Mouse (Mus musculus): ENCODE data around the gene Vmn1r237. TPM values are rescaled to one million over a fixed set of nuclear protein-coding genes. Genes with fewer than 3 reads are reported as not detected.

Gene Vmn1r237
- not detected in 2 replicates for polyA plus RNA-seq (2015; fragmentation: Nextera tagmentation; extraction: Ambion mirVana)

GRCm38 (mm10) chr17:21311565-21311964 is at the start of gene Vmn1r237:
Gene Vmn1r237, plus strand, starts transcription at chr17:21311865.
- no peak for DNase-seq
- no peak for ATAC-seq
- H3K9ac ChIP-seq (replicated peaks): no peak within 1 kb of the TSS
- no peak for TF ChIP-seq CTCF (IDR thresholded peaks at IDR 0.05; ENCODE audit: low read depth)
- H3K4me3 ChIP-seq (ENCODE audit: low read depth, low read length): no peak within 1 kb of the TSS
- no peak within 1 kb of the TSS for H3K27ac ChIP-seq (ENCODE audit: low read depth)
- H3K36me3 ChIP-seq (replicated peaks; ENCODE audit: insufficient read depth, low read length): no peaks in the 10 kb centered on the region
- no peaks in the 10 kb centered on the region for H3K4me1 ChIP-seq (ENCODE audit: insufficient read depth)
- no peaks in the 10 kb centered on the region for H3K27me3 ChIP-seq (ENCODE audit: insufficient read depth, low read length)
- H3K4me2 ChIP-seq (ENCODE audit: low read depth, low read length): no peak within 1 kb of the TSS
- no peaks in the 10 kb centered on the region for H3K9me3 ChIP-seq (ENCODE audit: low read length)

DNA sequence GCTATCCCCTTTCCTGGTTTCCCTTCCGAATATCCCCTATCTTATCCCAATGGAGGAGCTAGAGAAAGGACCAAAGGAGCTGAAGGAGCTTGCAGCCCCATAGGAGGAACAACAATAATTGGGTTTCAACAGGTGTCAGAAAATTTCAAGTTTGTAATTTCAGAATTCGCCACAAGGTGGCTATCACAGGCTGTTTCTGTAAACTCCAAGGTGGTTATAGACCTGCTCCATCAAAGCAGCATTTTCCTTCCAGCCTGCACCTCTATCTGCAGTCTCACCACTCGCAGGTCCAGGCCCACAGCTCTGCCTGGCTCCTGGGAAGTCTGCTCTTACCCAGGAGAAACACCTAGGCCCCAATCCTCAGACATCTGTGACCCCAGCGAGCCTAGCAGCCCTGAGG is 39.6 kb upstream of the Vmn1r237 start:
- Histone ChIP-seq H3K4me3 (ENCODE audit: low read depth, low read length) (no peak overlapping the region), H3K27ac (ENCODE audit: low read depth) (no peak overlapping the region), H3K9me3 (ENCODE audit: low read length) (no peaks in the 10 kb centered on the region), H3K4me2 (ENCODE audit: low read depth, low read length) (no peak overlapping the region), H3K27me3 (ENCODE audit: insufficient read depth, low read length) (no peaks in the 10 kb centered on the region), H3K9ac (replicated peaks) (no peak overlapping the region), H3K36me3 (replicated peaks; ENCODE audit: insufficient read depth, low read length) (no peaks in the 10 kb centered on the region), H3K4me1 (ENCODE audit: insufficient read depth) (no peaks in the 10 kb centered on the region)
- TF ChIP-seq CTCF (IDR thresholded peaks at IDR 0.05; ENCODE audit: low read depth) (peak; percentile 63), EP300 (IDR thresholded peaks at IDR 0.05; ENCODE audit: low read depth) (no peak)
- 15% methylated on average over 4 of the region's 4 CpGs for WGBS (ENCODE audit: insufficient replicate concordance)
- DNase-seq (no peak), ATAC-seq (peak; percentile 31; the same call in 1 of the 2 replicates)

DNA sequence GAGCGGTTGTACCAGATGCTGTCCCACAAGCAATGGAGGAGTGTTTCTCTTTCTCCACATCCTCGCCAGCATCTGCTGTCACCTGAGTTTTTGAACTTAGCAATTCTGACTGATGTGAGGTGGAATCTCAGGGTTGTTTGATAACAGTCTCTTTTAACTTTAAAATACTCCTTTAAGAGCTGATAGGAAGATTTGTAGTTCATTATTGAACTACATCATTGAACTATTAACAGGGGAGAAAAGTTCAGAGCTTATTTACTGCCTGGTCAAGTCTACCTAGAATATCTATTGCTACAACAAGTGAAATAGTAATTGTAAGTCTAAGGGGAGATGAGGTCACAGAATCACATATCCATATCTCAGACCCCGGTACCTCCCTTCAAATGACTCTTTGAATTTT is 29.0 kb upstream of the Vmn1r237 start, which contains the start of gene Vmn1r236:
Gene Vmn1r236, plus strand, starts transcription at position 301 of the 400 bp plus-strand sequence.
- Histone ChIP-seq H3K4me1 (ENCODE audit: insufficient read depth) (no peaks in the 10 kb centered on the region), H3K9me3 (ENCODE audit: low read length) (no peaks in the 10 kb centered on the region), H3K4me2 (ENCODE audit: low read depth, low read length) (no peak within 1 kb of the TSS), H3K27ac (ENCODE audit: low read depth) (no peak within 1 kb of the TSS), H3K36me3 (replicated peaks; ENCODE audit: insufficient read depth, low read length) (no peaks in the 10 kb centered on the region), H3K4me3 (ENCODE audit: low read depth, low read length) (no peak within 1 kb of the TSS), H3K9ac (replicated peaks) (no peak within 1 kb of the TSS), H3K27me3 (ENCODE audit: insufficient read depth, low read length) (no peaks in the 10 kb centered on the region)
- no peak for TF ChIP-seq EP300 (IDR thresholded peaks at IDR 0.05; ENCODE audit: low read depth)
- no peak for ATAC-seq
- WGBS (ENCODE audit: insufficient replicate concordance): 66% methylated on average over 3 of the region's 3 CpGs
- DNase-seq: no peak

GRCm38 (mm10) chr17:21284395-21284794 is 27.3 kb upstream of the Vmn1r237 start:
- Histone ChIP-seq H3K36me3 (replicated peaks; ENCODE audit: insufficient read depth, low read length) (no peaks in the 10 kb centered on the region), H3K4me2 (ENCODE audit: low read depth, low read length) (no peak overlapping the region), H3K27ac (ENCODE audit: low read depth) (no peak overlapping the region), H3K4me1 (ENCODE audit: insufficient read depth) (no peaks in the 10 kb centered on the region), H3K9me3 (ENCODE audit: low read length) (no peaks in the 10 kb centered on the region), H3K27me3 (ENCODE audit: insufficient read depth, low read length) (no peaks in the 10 kb centered on the region), H3K9ac (replicated peaks) (no peak overlapping the region), H3K4me3 (ENCODE audit: low read depth, low read length) (no peak overlapping the region)
- DNase-seq (no peak), ATAC-seq (no peak)
- TF ChIP-seq EP300 (IDR thresholded peaks at IDR 0.05; ENCODE audit: low read depth) (no peak), CTCF (IDR thresholded peaks at IDR 0.05; ENCODE audit: low read depth) (no peak)

GRCm38 (mm10) chr17:21289695-21290094 is 22.0 kb upstream of the Vmn1r237 start:
- DNase-seq (no peak), ATAC-seq (no peak)
- TF ChIP-seq EP300 (IDR thresholded peaks at IDR 0.05; ENCODE audit: low read depth) (no peak), CTCF (IDR thresholded peaks at IDR 0.05; ENCODE audit: low read depth) (no peak)
- Histone ChIP-seq H3K4me1 (ENCODE audit: insufficient read depth) (no peaks in the 10 kb centered on the region), H3K27ac (ENCODE audit: low read depth) (no peak overlapping the region), H3K9ac (replicated peaks) (no peak overlapping the region), H3K4me2 (ENCODE audit: low read depth, low read length) (no peak overlapping the region), H3K36me3 (replicated peaks; ENCODE audit: insufficient read depth, low read length) (no peaks in the 10 kb centered on the region), H3K4me3 (ENCODE audit: low read depth, low read length) (no peak overlapping the region), H3K27me3 (ENCODE audit: insufficient read depth, low read length) (no peaks in the 10 kb centered on the region), H3K9me3 (ENCODE audit: low read length) (no peaks in the 10 kb centered on the region)

Small RNA genes lying within 50 kb of the gene (microRNA-seq; reads per million reads assigned to microRNA genes)
- gene Gm26384: not detected

Other genes with a start within 250 kb of the Vmn1r237 start
- not detected in 2 replicates for gene Vmn1r234, start 85.8 kb upstream of the Vmn1r237 start, polyA plus RNA-seq (2015; fragmentation: Nextera tagmentation; extraction: Ambion mirVana)
- gene Vmn1r235, start 55.5 kb upstream of the Vmn1r237 start, polyA plus RNA-seq (2015; fragmentation: Nextera tagmentation; extraction: Ambion mirVana): not detected in 2 replicates
- gene Vmn1r236, start 28.9 kb upstream of the Vmn1r237 start, polyA plus RNA-seq (2015; fragmentation: Nextera tagmentation; extraction: Ambion mirVana): not detected in 2 replicates
- gene Zfp677, start 71.9 kb downstream of the Vmn1r237 start, polyA plus RNA-seq (2015; fragmentation: Nextera tagmentation; extraction: Ambion mirVana): 0.40 and 0.55 TPM in 2 replicates
- 1.7 and 1.9 TPM in 2 replicates for gene Zfp54, start 111.4 kb downstream of the Vmn1r237 start, polyA plus RNA-seq (2015; fragmentation: Nextera tagmentation; extraction: Ambion mirVana)
- 3.1 and 4.7 TPM in 2 replicates for gene Zfp51, start 138.5 kb downstream of the Vmn1r237 start, polyA plus RNA-seq (2015; fragmentation: Nextera tagmentation; extraction: Ambion mirVana)
- 2.7 and 3.5 TPM in 2 replicates for gene Zfp53, start 177.1 kb downstream of the Vmn1r237 start, polyA plus RNA-seq (2015; fragmentation: Nextera tagmentation; extraction: Ambion mirVana)
- 0.85 and 1.2 TPM in 2 replicates for gene Zfp52, start 223.7 kb downstream of the Vmn1r237 start, polyA plus RNA-seq (2015; fragmentation: Nextera tagmentation; extraction: Ambion mirVana)